Mouse (Mus musculus): Measurements from ENCODE around the gene Tmem131l.
A peak's percentile ranks its signal among the peaks of the same experiment; 100 is the strongest.
"Not testable (repeated sequence)": the region's sequence is repeated elsewhere in the genome, so short reads cannot be mapped to it uniquely, and the experiment has no call there.

The Tmem131l gene

DNA sequence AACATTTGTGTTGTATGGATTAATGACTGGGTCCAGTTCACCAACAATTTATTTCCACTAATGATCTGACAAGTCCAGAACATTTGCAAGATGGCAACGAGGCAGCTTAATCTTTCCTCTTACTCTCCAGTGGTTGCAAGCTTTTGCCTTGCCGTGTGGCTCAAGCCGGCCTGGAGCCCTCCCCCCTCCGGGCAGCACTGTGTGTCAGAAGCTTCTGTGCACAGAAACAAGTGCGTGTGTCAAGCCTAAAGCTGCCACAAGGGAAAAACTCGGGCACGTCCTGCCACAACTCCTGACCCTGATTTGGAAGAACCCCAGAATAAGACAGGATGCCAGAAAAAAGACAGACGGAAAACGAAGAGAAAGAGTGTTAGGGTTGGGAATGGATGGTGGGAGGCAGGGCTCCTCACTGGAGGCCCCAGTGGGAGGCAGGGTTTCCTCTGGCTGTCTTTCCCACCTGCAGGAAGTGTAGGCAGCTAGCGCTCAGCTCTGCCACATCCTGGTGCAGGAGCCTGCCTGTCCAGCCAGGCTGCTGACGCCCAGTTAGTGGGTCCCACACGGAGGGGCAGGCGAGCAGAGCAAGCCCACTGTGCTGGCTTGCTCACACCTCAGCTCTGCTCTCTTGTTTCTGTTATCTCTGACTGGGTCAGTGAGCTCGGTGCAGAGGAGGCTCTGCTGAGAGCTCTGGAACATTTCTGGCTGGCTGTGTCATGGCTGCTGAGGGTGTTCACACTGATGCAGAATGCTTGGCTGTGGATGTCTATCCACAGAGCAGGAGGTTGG, 135.6 kb downstream of the Tmem131l start:
- DNase-seq, result no peak

DNA sequence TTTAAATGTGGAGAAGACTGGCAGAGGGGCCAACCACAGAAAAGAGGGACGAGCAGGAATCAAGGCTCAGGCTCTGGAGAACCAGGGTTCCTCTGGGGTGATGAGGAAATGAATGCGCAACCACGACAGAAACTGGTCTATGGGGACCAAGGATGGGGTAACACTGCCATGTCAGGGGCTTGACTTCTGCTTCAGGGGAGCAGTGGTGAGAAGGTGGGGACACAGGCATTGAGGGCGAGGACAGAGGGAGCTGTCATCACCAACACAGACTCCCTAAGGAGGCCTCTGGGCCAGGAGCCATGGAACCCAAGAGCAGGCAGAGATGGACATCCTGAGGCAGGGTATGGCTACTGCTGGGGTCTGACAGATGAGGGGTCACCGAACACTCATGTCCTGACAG, 137.0 kb downstream of the Tmem131l start:
- no peak for DNase-seq

DNA sequence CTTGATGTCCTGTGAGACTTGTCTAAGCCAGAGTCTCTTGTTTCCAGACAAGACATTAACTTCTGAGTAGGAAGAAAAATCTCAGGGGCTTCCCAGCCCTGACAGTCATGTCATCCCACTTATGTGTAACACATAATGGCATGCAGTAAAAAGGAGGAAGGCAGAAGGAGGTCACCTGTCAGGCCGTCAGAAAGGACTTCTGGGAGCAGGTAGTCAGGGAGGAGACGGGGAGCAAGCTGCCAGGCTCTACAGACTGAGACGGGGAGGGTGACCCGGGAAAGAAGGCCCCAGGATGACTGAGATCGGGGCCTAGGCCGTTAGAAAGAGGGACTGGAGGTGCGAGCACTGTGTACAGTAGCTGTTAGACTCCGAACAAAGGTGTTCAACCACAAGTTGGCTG, 137.5 kb downstream of the Tmem131l start:
- no peak for DNase-seq

DNA sequence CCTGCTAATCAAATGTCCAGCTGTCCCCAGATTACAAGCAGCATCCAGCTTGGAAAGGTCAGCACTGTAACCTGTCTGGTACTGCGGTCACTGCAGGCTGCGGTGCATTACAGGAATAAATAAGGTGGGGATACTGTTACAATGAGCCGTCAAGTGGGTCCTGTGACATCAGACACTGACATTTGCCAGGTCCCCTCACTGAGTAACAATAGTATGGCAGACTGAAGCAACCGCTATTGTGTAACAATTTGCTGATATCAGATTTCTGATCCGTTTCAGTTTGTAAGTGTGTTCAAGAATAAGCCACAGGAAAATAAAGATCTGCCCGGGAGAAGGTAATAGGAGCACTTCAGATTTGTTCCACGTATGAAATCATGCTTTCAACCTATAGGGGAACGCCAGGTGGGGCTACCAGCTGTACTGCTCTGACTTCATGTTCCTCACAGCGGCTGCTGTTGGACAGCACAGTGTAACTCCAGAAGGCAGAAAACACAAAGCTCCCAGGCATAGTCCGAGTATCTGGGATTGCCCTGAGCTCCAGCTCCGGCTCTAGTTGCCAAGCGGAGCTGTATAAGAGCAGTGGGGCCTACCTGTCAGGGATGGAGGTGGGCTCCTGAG, 139.1 kb downstream of the Tmem131l start:
- DNase-seq, result no peak

DNA sequence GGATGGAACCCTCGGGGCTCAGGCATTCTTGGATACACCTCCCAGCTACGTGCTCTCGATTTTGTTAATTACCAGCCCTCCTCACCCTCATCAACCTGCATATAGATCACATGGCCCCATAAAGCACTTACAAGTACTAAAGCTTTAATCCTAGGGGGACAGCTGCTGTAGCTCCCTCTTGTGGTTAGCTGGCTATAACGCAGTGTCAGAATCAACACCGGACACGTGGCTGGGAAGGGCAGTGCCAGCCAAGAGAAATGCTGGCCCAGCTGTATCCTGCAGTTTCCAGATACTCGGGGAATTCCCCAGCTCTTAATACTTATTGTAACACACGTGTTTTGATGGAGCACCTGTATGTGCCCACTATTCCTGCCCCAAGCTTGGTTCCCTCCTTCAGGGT, 140.4 kb downstream of the Tmem131l start:
- DNase-seq, result peak; percentile 48

DNA sequence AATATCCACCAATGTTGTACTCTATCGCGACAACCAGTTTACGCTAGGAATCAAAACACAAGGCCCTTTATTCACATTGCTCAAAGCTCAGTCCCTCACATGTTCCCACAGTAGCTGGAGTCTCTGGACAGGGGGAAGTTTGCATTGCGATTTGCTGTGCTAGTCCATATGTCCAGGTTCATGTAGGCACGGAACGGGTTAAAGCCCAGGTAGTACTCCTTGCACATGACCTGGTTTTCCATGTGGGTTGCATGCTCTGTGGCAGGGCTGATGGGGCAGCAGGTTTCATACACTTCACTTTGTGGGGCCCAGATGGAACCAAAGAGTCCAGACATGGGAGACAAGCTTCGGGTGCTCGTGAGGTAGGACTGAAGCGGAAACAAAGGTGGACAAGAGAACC, 141.7 kb downstream of the Tmem131l start:
- DNase-seq, result no peak

DNA sequence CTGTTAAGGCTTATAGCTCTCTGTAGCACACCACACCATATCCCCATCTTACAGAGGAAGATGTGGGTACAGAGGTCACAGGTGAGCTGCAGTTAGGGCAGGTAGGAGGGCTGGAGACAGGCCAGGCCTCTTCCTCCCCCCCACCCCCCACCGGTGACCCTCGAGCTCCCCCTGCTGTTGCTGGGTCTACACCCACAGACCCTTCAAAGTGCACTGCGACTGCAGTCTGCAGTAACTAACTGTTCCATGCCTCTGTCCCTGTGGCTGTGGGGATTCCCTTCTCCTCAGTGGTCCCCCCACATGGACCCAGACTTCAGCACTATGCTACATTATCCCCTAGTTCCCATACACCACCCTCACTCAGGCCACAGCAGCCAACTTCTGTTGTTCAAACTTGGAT, 144.2 kb downstream of the Tmem131l start:
- no peak for DNase-seq

DNA sequence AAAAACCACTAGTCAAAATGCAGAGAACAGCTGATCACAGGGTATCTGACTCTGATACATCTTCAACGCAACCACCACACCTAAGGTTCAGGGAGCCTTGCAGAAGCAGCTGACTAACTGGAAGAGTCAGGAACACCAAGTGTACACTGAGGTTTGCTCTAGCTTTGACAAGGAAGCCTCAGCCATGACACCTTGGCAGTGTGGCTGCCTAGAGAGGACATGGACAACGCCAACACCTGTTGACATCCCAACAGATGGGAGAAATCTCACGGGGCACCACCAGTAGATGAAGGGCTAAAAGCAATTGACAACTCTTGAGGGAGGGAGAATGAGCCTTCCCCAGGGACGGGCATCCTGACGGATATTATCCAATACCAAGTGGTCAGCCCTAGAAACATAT, 144.9 kb downstream of the Tmem131l start:
- DNase-seq, result no peak

DNA sequence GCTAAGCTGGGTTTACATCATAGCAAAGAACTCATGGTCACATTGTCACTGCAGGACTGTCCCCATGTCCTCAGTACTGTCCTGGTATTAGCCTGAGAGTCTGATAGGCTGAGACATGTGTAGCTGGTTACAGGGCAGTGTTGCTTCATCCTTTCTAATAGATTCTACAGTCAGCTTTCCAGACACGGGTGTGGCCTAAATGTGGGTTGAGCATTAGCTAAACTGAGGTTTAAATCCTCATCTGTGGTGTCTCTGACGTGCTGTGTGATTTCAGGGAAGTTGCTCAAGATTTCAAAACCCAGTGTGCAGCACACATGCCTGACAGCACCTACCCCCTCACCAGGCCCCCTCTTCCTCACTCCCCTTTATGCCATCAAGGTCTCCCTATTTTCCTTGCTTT, 154.8 kb downstream of the Tmem131l start:
- DNase-seq, result no peak

DNA sequence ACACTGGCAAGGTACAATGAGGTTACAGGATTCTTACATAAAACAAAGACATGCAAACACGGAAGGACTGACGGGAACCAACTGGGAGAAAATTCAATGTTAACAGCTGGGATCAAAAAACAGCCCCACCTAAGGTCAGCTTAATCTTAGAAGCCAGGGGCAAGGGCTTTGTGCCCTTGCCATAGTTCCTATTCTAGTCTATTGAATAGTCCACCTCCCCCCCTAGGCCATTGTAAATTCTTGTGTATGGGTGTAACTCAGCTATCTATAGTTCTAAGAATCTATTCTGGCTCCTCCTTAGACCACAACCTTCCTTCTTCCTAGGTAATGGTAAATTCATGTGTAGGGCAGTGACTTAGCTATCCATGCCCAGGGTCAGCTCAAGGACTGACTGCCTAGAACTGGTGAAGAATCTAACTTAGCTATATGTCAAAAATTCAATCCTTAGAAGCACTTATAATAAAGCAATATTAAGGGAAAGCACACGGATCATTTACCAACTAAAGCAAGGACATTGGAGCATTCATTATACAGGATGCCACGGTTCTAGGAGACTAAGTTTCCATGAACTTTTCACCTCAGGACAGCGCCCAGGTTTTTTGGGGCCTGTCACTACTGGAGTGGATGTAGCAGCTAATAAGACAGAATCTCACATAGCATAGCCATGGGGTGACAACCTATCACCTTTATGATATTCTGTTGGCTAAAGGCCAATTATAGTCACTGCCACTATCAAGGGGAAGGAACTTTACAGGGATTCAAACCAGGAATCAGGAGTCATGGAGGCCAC, 160.5 kb downstream of the Tmem131l start:
- DNase-seq, result not testable (repeated sequence)

DNA sequence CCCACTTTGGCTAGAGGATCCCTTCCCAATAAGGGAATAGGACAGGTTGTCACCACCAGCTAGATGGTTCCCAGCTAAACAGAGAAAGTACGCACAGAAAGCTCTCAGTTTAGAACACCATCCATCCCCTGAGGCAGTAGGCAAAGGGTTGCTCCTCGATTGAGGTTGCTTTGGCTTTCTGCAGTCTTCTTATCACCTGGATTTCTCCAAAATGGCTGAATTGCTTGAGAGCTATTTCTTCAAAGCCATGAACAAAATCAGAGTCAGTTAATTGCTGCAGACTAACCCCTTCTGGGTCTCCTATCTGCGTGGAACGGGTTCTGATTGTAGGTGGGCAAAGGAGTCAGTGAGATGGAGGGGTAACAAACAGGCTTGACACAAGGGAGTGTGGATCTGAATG, 161.2 kb downstream of the Tmem131l start:
- no peak for DNase-seq

DNA sequence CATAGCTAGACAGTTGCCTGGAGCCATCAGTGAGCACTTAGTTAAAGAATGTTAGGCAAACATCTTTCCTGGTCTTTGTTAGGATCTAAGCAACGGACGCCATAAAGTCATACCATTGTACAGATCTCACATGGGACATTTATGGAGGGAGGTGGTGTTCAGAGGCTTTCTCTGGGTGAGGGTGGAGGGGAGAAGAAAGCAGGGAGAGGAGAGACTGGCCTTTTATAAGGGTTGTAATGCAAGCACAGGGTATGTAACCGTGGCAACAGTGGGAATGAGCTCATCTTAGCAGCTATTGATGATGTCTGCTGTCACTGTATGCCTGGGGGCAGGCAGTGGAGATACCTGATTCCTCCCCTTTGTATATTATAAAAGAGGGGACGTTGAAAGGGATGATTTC, 163.7 kb downstream of the Tmem131l start:
- DNase-seq, result no peak

DNA sequence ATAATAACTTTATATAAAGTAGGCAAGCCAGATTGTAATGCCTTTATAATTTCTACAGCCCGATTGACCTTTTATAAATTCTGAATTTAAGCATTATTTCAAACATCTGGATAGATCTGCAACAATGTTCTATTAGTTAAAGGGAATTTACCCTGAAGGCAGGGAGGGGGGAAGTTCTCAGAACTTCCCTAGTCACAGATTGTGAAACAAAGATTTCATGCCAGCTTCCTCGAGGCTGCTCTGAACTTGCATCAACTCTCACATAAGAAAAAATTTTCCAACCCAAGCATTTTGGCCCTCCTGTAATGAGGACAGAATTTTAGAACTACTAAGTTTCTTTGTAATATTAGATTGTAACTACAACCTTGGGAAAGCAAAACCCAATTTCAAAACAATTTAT, 164.9 kb downstream of the Tmem131l start:
- DNase-seq, result not testable (repeated sequence)

DNA sequence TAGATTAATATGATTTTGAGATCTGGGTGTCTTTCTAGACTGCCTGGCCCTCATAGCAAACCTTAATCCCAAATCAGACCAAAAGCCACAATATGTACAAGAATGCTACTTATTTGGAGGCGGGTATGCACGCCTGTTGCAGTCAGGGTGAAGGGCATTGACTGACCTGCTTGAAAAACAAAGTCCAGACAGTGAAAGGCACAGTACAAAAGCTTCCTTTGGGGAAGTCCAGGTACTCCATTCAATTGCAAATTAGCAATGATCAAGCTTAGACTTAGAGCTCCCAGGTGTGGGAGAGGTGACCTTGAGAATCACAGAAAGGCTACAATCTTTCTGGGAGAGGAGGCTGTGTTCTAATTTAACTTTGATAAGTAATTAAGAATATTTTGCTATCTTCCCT, 167.1 kb downstream of the Tmem131l start:
- DNase-seq, result not testable (repeated sequence)

DNA sequence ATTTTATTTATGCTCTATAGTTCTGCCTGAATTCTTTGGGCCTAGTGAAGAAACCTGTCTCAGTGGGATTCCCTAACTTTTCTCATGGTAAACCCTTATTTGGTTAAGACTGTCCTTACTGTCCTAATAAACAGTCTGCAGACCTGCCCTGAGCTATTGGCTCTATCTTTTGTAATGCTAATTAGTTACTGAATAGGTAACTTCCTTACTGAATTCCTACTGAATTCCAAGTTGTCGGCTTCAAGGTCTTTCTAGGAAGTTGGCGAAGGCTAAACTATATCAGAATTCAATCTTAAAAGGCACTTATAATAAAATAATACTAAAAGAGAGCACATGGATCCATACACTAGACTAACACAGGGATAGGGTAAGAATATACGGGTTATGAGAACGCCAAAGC, 168.0 kb downstream of the Tmem131l start:
- not testable (repeated sequence) for DNase-seq

DNA sequence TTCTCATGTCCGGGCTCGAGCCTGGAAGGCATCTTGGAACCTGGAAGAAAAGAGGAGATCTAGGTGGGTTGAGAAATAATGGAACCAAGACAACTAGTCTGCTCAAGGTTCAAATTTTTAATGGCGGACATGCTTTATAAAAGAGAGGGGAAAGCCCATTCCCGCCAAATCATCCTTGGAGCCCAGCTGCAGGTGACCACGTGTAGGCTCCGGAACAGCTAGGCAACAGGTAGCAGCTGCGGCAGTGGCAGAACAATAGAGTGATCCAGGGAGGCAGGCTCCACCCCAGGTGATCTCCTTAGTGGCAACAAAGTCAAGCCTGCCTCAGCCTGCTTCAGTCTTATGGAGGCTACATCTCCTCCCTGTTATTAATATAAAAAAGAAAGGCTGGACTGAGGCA, 168.4 kb downstream of the Tmem131l start:
- not testable (repeated sequence) for DNase-seq

DNA sequence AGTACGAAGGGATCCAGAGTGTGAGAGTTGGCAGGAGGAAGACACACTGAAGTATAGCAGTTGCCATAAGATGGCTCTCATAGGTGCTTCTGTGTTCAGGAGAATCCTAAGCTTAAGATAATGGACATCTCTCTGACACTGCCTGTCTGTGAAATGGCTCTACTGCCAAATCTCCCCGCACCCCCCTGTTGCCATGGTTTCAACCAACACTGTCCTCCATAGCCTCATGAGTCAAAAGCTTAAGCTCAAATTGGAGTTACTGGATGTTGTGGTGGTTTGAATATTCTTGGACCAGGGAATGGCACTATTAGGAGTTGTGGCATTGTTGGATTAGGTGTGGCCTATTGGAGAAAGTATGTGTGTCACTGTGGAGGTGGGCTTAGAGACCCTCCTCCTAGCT, 170.2 kb downstream of the Tmem131l start:
- no peak for DNase-seq

DNA sequence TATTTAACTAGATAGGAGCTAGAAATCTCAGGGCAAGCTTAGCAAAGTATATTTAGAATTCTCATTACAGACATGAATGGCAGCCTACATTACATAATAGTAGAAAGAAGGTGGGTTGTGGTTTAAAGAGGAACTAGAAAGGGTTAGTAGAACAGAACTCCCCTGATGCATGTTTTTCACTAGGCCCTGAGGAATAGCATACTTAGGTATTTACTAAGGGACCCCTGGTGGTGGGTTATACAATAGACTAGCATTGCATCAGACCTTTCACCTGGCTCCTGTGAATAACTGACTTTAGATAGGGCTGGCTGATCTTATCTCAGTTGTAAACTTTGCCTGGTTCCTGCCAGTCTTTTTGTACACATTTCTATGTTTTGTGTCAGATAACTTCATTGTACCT, 172.9 kb downstream of the Tmem131l start:
- DNase-seq, result not testable (repeated sequence)

DNA sequence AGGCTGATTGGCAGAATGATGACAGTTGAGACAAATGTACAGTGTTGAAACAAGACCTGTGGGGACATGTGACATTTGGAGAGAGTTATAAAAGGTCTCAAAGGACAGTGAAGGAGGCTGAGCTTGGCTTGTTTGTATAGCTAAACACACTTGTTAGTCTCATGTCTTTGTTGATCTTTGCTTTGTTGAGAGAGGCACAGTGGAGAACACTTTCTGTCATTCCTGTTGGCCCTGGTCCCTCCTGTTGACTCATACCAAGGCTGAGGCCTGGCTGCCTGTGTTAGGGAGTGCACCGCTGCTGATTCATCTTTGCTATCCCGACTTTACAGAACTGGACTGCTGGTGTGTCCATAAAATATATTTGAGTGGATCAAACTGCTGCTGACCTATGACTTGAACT, 174.8 kb downstream of the Tmem131l start:
- DNase-seq, result no peak

DNA sequence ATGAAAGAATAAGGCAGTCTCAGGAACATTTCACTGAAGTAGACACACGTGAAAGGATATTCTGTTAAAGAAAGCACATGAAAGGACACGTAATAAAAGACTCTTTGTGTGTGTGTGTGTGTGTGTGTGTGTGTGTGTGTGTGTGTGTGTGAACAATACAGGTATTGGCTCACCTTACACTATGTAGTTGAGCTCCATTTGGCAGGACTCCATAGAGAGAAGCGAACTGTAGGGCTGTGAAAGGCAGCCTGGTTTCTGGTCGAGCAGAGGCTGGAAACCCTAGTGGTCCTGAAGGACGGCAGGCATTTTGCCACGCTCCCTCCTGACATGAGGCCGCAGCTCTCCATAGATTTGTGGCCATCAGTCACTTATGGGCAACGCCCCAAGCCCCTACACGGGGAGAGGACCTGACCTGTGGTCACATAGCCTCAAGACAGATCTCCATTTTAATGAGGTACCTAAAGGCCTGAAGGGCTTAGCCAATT, 175.9 kb downstream of the Tmem131l start:
- no peak for DNase-seq

DNA sequence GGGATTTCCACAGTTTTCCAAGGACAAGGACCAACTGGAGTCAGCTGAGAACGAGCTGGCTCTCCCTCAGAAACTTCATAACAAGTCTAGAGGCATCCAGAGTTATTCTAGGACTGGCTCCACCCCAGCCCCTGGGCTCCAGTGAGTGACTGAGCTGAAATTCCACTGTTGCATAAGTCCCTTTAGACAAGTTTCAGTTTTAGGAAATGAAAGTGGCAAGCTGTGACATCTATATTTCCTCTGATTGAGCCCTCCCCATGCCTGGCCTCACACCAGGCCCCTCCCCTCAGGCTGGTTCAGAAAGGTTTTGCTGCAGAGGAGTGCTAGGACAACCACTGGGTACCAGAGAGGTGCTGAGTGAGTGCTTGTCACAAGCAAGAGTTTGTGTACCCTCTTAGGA, 177.0 kb downstream of the Tmem131l start:
- peak; percentile 50 for DNase-seq

DNA sequence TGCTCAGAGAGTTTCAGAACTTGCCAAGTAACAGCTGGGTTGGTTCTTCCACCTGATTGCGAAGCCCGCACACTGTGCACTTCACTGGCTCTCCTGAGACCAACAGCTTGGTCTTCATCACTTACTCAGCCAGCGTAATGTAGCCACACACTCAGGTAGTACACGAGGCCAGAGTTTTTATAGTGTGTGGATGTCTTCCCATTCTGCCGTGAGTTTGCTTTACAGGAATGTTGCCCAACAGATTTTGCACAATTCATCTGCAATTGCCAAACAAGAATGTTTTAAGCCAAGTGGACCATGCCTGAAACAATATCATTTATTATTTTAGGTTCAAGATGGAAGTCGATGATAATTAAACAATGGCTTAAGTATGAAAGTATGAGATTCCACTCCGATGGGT, 180.4 kb downstream of the Tmem131l start:
- no peak for DNase-seq

DNA sequence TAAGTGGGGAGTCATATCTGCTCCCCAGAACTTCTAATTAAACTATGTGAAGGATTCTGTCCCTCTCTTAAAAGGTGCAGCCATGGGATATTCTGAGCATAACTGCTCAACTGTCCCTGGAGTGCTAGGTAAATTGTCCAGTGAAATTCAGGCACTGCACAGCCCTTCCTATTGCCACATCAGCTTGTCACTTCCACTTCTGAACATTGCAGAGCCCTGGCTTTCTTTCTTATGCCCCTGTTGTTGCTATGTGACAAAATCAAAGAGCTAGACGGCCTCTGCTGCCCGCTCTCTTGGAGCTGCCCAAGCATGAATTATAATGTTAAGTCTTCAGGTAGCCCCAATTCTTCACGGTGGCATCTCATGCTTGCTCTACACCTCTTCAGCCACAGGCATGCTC, 180.9 kb downstream of the Tmem131l start:
- DNase-seq, result no peak

DNA sequence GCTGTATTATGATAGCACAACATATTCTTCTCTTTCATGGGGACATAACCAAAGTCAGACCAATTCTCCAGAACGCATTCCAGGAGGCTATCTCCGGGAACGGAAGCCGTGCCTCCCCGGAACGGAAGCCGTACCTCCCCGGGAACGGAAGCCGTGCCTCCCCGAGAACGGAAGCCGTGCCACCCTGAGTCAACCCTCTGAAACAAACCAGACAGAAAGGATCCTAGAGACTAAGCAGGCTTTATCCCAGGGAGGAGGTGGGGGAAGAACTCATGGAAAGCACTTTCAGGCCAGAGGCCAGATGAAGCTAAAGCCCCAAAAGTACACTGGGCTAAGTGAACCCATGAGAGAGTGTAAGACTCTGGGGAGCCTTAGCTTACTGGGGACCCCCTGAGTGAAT, 182.4 kb downstream of the Tmem131l start:
- no peak for DNase-seq

Measured in kidney, adult 18-20 months (tissue).